ENCODE assay signal across 17 mouse cellular contexts in genomic region chr14:17685491-17685890, GRCm38 (mm10). TPM values are rescaled to one million over a fixed set of nuclear protein-coding genes. Genes with fewer than 3 reads are reported as not detected.
DNase-seq lines count a peak whose midpoint lies in the region; ATAC-seq and TF ChIP-seq lines count a peak whose summit lies in the region.
"Had no signal": no experiment of that assay in that cellular context is flagged by ENCODE, and none has a peak within 500 bp of the region (broad histone marks: within the 10 kb centered on the region; RNA-seq: fewer than 3 reads in every experiment).

No protein-coding gene starts in this region.

- no peak overlapping the region for H3K4me3 ChIP-seq in kidney, adult 2 months (ENCODE audit: insufficient read depth, low read depth, low read length)
- H3K4me3 ChIP-seq: embryonic facial prominence, embryonic 12.5 days; forebrain, embryonic 12.5 days; heart, adult 2 months; heart, embryonic 15.5 days had no signal

- H3K27ac ChIP-seq in kidney, adult 2 months (ENCODE audit: insufficient read depth, low read depth, low read length) = no peak overlapping the region
- H3K27ac ChIP-seq: embryonic facial prominence, embryonic 12.5 days; forebrain, embryonic 12.5 days; heart, adult 2 months; heart, embryonic 15.5 days; hindbrain, embryonic 14.5 days had no signal

- ATAC-seq in megakaryocyte progenitor cell, adult 5-6 weeks (replicated peaks; ENCODE audit: poor library complexity) = no peak
- ATAC-seq: forebrain, embryonic 16.5 days had no signal

- H3K27me3 ChIP-seq in kidney, adult 2 months (replicated peaks; ENCODE audit: control insufficient read depth, insufficient read depth, low read length) = no peaks in the 10 kb centered on the region
- H3K27me3 ChIP-seq: embryonic facial prominence, embryonic 12.5 days; forebrain, embryonic 12.5 days; heart, embryonic 15.5 days had no signal

- TF ChIP-seq CTCF in kidney, adult 2 months (conservative IDR thresholded peaks at IDR 0.05; ENCODE audit: insufficient read depth, insufficient read length, low read depth, low read length) = no peak

- H3K36me3 ChIP-seq in kidney, adult 2 months (ENCODE audit: control insufficient read depth, insufficient read depth, low read length) = no peaks in the 10 kb centered on the region
- H3K36me3 ChIP-seq: embryonic facial prominence, embryonic 12.5 days; forebrain, embryonic 12.5 days; heart, embryonic 15.5 days had no signal

- peak; percentile 57 for DNase-seq in kidney, adult 2 months
- DNase-seq in kidney, postnatal 25 days = no peak
- DNase-seq in adipocyte (ENCODE audit: low spot score) = peak; percentile 3
- DNase-seq in fat pad, adult 2 months (ENCODE audit: extremely low read depth, low read depth, low spot score) = peak; percentile 99
- DNase-seq in lung, postnatal 25 days (ENCODE audit: low spot score) = peak; percentile 61
- no peak for DNase-seq in ovary, adult 18-20 months (ENCODE audit: low spot score)
- DNase-seq: cerebellum, adult 2 months; cerebellum, postnatal 25 days; gastrocnemius, postnatal 10 days; heart, adult 2 months; heart, postnatal 14 days had no signal

- WGBS in kidney, adult 2 months = 95% methylated on average over 3 of the region's 3 CpGs

- peaks cover 18% of the 10 kb centered on the region for H3K4me1 ChIP-seq in kidney, adult 2 months (ENCODE audit: control insufficient read depth, insufficient read depth, low read length)
- H3K4me1 ChIP-seq: embryonic facial prominence, embryonic 12.5 days; forebrain, embryonic 12.5 days; heart, embryonic 15.5 days had no signal

- TF ChIP-seq POLR2A in kidney, adult 2 months (IDR thresholded peaks at IDR 0.05; ENCODE audit: low read depth, low read length) = no peak

RNA-seq across cellular contexts. Expression of gene Thrb, which starts 25.4 kb away (rescaled TPM):
- 11.2 and 12.8 TPM in 2 replicates for polyA plus RNA-seq in kidney, adult 2 months (2012; rRNA removed)
- 0.51 and 0.74 TPM in 2 replicates for total RNA-seq in megakaryocyte progenitor cell, adult 5-6 weeks (2015)
- 0.62 and 1.1 TPM in 2 replicates for total RNA-seq in megakaryocyte progenitor cell, adult 5-6 weeks (2017)

Comparison
In these comparisons a context has a peak if more than half of its experiments do, and no peak if none do; other contexts are left out.
1. DNase-seq: peak in kidney, adult 2 months (single experiment), adipocyte (single experiment), fat pad, adult 2 months (single experiment) and lung, postnatal 25 days (single experiment); none in kidney, postnatal 25 days (0 of 2) and ovary, adult 18-20 months (single experiment).